Mouse (Mus musculus): ENCODE data around the gene Wipf1. TPM values are rescaled to one million over a fixed set of nuclear protein-coding genes. Genes with fewer than 3 reads are reported as not detected.

Wipf1 gene
- polyA plus RNA-seq, 1 experiment from 2014 or later: 10.3 TPM

DNA sequence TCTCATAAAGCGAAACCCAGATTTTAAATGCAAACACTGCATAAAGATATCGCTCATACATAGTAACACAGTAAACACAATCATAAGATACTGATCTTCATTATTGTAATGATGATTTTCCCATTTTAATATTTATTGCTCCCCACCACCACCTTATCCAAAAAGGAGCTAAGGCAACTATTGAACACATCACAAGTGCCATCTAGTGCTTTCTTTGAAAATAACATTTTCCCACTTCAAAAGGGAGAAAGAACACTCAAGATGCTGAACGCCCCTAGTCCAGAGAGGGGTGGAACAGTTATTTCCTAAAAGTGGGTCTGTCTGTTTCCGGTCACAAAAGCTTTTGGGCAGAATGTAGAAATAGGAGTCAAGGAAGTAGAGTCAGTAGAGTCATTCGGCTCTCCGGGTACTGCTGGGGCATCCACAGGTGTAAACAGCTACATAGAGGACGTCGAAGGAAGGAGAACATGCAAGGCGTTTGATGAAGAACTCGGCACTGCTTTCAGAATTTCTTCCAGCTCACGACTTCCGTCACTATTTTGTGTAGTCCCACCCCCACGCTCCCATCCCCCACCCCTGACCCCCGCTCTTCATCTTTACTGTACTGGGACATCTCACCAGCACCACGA, 126.0 kb downstream of the Wipf1 start:
- Histone ChIP-seq H3K9me3 (ENCODE audit: control insufficient read depth) (no peaks in the 10 kb centered on the region), H3K4me1 (replicated peaks; ENCODE audit: control insufficient read depth, insufficient read depth, low read length) (no peaks in the 10 kb centered on the region), H3K9ac (ENCODE audit: low read depth, low read length) (no peak overlapping the region), H3K27me3 (replicated peaks; ENCODE audit: control insufficient read depth, insufficient read depth, low read length) (no peaks in the 10 kb centered on the region), H3K27ac (ENCODE audit: low read depth, low read length) (no peak overlapping the region), H3K4me2 (replicated peaks; ENCODE audit: low read depth) (no peak overlapping the region), H3K36me3 (ENCODE audit: control insufficient read depth, insufficient read depth) (no peaks in the 10 kb centered on the region), H3K4me3 (ENCODE audit: low read depth, low read length) (no peak overlapping the region)
- no peak for ATAC-seq
- TF ChIP-seq CTCF (IDR thresholded peaks at IDR 0.05; ENCODE audit: low read depth): peak; percentile 60
- 76% methylated on average over 15 of the region's 15 CpGs for WGBS

DNA sequence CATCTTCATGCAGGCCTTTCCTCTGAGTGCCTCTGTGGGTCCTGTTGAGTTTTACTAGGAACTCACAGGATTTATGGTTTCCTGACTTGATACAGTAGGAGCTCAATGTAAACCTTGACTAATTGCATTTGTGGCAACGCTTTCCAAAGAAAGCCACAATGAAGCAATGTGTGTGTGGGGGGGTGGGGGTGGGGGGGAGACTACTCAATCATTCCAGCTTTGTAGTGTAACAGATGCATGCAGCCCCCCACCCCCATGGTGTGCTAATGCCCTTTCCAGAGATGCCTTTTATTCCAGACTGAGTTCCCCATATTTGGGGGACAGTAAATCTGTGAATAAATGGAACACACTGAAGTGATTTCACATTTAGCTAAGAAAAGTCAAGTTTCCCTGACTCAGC, 127.8 kb downstream of the Wipf1 start:
- Histone ChIP-seq H3K9me3 (ENCODE audit: control insufficient read depth) (no peaks in the 10 kb centered on the region), H3K4me3 (ENCODE audit: low read depth, low read length) (no peak overlapping the region), H3K36me3 (ENCODE audit: control insufficient read depth, insufficient read depth) (no peaks in the 10 kb centered on the region), H3K4me2 (replicated peaks; ENCODE audit: low read depth) (no peak overlapping the region), H3K4me1 (replicated peaks; ENCODE audit: control insufficient read depth, insufficient read depth, low read length) (no peaks in the 10 kb centered on the region), H3K9ac (ENCODE audit: low read depth, low read length) (no peak overlapping the region), H3K27ac (ENCODE audit: low read depth, low read length) (no peak overlapping the region), H3K27me3 (replicated peaks; ENCODE audit: control insufficient read depth, insufficient read depth, low read length) (no peaks in the 10 kb centered on the region)
- 40% methylated on average over 1 of the region's 1 CpGs for WGBS
- no peak for ATAC-seq
- TF ChIP-seq CTCF (IDR thresholded peaks at IDR 0.05; ENCODE audit: low read depth): no peak

DNA sequence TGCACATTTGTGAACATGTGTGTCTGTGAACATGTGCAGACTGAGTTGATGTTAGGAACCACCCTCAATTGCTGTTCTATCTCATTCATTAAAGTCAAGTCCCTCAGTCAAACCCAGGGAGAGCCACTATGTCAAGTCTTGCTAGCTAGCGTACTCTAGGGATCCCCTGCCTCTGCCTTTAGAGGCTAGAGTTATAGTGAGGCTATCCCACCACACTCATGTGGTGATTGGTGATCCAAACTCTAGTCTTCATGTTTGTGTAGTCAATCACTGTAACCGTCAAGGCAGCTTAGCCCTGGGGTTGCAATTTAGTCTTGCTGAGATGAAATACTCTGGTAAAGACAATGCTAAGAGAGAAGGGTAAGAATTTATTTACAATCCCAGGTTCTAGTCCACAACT, 132.1 kb downstream of the Wipf1 start:
- no peak overlapping the region for H3K4me3 ChIP-seq (ENCODE audit: low read depth, low read length)
- H3K9ac ChIP-seq (ENCODE audit: low read depth, low read length): no peak overlapping the region
- ATAC-seq: no peak
- WGBS: 91% methylated on average over 2 of the region's 2 CpGs
- no peaks in the 10 kb centered on the region for H3K4me1 ChIP-seq (replicated peaks; ENCODE audit: control insufficient read depth, insufficient read depth, low read length)
- TF ChIP-seq CTCF (IDR thresholded peaks at IDR 0.05; ENCODE audit: low read depth): no peak
- no peaks in the 10 kb centered on the region for H3K9me3 ChIP-seq (ENCODE audit: control insufficient read depth)
- H3K27ac ChIP-seq (ENCODE audit: low read depth, low read length): no peak overlapping the region
- no peaks in the 10 kb centered on the region for H3K36me3 ChIP-seq (ENCODE audit: control insufficient read depth, insufficient read depth)
- H3K4me2 ChIP-seq (replicated peaks; ENCODE audit: low read depth): no peak overlapping the region
- H3K27me3 ChIP-seq (replicated peaks; ENCODE audit: control insufficient read depth, insufficient read depth, low read length): no peaks in the 10 kb centered on the region

DNA sequence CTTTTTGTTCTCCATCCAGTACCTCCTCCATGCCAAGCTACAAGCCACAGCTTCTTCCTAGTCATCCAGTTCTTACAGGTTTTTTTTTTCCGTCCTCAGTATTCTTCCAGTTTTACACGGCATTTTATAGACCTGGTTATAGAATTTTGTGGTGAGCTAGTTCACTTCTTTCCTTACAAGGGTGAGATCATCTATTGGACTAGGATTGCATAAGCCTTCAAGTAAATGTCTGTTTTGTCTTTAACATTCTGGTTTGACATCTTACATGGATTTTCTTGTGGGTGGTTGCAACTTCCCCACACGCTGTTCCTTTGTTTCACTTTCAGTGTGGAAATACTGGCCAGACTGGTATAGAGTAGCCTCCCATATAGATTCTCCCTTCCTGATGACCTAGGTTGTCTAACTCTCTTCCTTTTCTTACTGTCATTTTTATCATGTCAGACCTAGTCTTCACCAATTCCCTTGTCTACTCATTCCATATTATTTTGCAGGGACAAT, 132.7 kb downstream of the Wipf1 start:
- WGBS: 80% methylated on average over 3 of the region's 3 CpGs
- no peak overlapping the region for H3K4me3 ChIP-seq (ENCODE audit: low read depth, low read length)
- no peaks in the 10 kb centered on the region for H3K4me1 ChIP-seq (replicated peaks; ENCODE audit: control insufficient read depth, insufficient read depth, low read length)
- H3K27ac ChIP-seq (ENCODE audit: low read depth, low read length): no peak overlapping the region
- no peaks in the 10 kb centered on the region for H3K36me3 ChIP-seq (ENCODE audit: control insufficient read depth, insufficient read depth)
- no peaks in the 10 kb centered on the region for H3K27me3 ChIP-seq (replicated peaks; ENCODE audit: control insufficient read depth, insufficient read depth, low read length)
- H3K4me2 ChIP-seq (replicated peaks; ENCODE audit: low read depth): no peak overlapping the region
- H3K9me3 ChIP-seq (ENCODE audit: control insufficient read depth): no peaks in the 10 kb centered on the region
- no peak for TF ChIP-seq CTCF (IDR thresholded peaks at IDR 0.05; ENCODE audit: low read depth)
- H3K9ac ChIP-seq (ENCODE audit: low read depth, low read length): no peak overlapping the region
- ATAC-seq: no peak

DNA sequence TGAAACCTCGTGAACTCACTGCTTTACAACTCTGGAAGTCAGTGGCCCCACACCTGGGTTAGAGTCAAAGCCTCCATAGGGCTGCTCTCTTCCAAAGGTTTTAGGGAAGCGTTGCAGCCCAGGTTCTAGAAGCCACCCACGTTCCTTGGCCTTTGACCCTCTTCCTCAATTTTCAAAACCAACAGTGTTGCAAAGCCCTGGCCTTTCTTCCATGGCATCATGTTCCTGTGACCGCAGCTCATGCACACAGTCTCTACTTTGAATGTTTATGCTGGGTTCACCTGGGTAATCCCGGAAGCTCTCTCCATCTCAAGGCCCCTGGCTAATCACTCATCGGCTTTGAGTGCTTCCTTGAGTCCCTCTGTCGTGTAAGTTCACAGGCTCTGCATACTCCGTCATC, 134.0 kb downstream of the Wipf1 start:
- no peak for ATAC-seq
- no peak overlapping the region for H3K4me3 ChIP-seq (ENCODE audit: low read depth, low read length)
- H3K27me3 ChIP-seq (replicated peaks; ENCODE audit: control insufficient read depth, insufficient read depth, low read length): no peaks in the 10 kb centered on the region
- no peaks in the 10 kb centered on the region for H3K9me3 ChIP-seq (ENCODE audit: control insufficient read depth)
- no peaks in the 10 kb centered on the region for H3K4me1 ChIP-seq (replicated peaks; ENCODE audit: control insufficient read depth, insufficient read depth, low read length)
- 70% methylated on average over 8 of the region's 8 CpGs for WGBS
- H3K36me3 ChIP-seq (ENCODE audit: control insufficient read depth, insufficient read depth): no peaks in the 10 kb centered on the region
- H3K27ac ChIP-seq (ENCODE audit: low read depth, low read length): no peak overlapping the region
- no peak for TF ChIP-seq CTCF (IDR thresholded peaks at IDR 0.05; ENCODE audit: low read depth)
- H3K9ac ChIP-seq (ENCODE audit: low read depth, low read length): no peak overlapping the region
- H3K4me2 ChIP-seq (replicated peaks; ENCODE audit: low read depth): no peak overlapping the region

DNA sequence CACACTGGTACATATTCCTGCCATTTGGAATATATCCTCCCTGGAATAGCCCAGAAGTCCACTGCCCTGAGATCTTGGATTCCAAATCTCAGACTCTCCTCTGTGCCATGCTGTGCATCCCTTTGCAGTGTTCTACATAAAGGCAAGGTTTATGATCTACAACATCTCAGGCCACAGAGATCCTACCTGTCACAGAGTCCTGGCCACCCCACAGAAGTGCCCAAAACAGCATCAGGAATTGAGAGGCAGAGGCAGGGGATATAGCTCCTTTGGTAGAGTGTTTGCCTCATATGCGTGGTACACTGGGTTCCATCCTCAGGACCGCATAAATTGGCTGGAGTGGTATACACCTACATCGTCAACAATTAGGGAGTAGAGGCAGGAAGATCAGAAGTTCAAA, 135.1 kb downstream of the Wipf1 start:
- Histone ChIP-seq H3K27ac (ENCODE audit: low read depth, low read length) (no peak overlapping the region), H3K4me1 (replicated peaks; ENCODE audit: control insufficient read depth, insufficient read depth, low read length) (no peaks in the 10 kb centered on the region), H3K4me2 (replicated peaks; ENCODE audit: low read depth) (no peak overlapping the region), H3K36me3 (ENCODE audit: control insufficient read depth, insufficient read depth) (no peaks in the 10 kb centered on the region), H3K9ac (ENCODE audit: low read depth, low read length) (no peak overlapping the region), H3K27me3 (replicated peaks; ENCODE audit: control insufficient read depth, insufficient read depth, low read length) (no peaks in the 10 kb centered on the region), H3K4me3 (ENCODE audit: low read depth, low read length) (no peak overlapping the region), H3K9me3 (ENCODE audit: control insufficient read depth) (no peaks in the 10 kb centered on the region)
- 82% methylated on average over 3 of the region's 3 CpGs for WGBS
- ATAC-seq: no peak
- no peak for TF ChIP-seq CTCF (IDR thresholded peaks at IDR 0.05; ENCODE audit: low read depth)

DNA sequence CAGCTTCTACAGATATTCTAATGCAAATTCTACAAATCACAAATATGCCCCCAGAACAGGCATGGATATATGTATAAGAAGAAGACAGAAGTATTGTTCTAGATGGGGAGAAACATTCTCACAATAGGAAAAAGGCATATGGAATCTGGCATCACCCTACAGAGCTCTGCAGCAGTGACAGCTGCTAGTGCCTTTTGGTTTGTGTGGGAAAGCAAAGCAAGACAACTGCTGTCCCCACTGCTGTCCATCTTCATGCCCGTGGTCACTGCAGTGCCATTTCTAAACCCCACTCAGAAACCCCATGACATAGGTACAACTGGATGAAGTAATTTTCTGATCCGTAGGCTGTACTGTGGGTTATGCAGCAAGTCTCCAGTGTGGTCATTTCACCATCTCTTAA, 136.8 kb downstream of the Wipf1 start:
- no peak overlapping the region for H3K27ac ChIP-seq (ENCODE audit: low read depth, low read length)
- H3K9ac ChIP-seq (ENCODE audit: low read depth, low read length): no peak overlapping the region
- ATAC-seq: no peak
- 83% methylated on average over 2 of the region's 2 CpGs for WGBS
- no peaks in the 10 kb centered on the region for H3K36me3 ChIP-seq (ENCODE audit: control insufficient read depth, insufficient read depth)
- H3K27me3 ChIP-seq (replicated peaks; ENCODE audit: control insufficient read depth, insufficient read depth, low read length): no peaks in the 10 kb centered on the region
- H3K4me3 ChIP-seq (ENCODE audit: low read depth, low read length): no peak overlapping the region
- H3K4me2 ChIP-seq (replicated peaks; ENCODE audit: low read depth): no peak overlapping the region
- TF ChIP-seq CTCF (IDR thresholded peaks at IDR 0.05; ENCODE audit: low read depth): no peak
- H3K9me3 ChIP-seq (ENCODE audit: control insufficient read depth): no peaks in the 10 kb centered on the region
- H3K4me1 ChIP-seq (replicated peaks; ENCODE audit: control insufficient read depth, insufficient read depth, low read length): no peaks in the 10 kb centered on the region
